Mouse (Mus musculus): Measurements from ENCODE around the gene Vmn1r11.

Gene Vmn1r11

GRCm38 (mm10) chr6:57133155-57133554, at the start of gene Vmn1r11:
Gene Vmn1r11 (plus strand): TSS chr6:57133455.
- no peak for DNase-seq

- DNase-seq: no peak
Observed at GRCm38 (mm10) chr6:57106358-57106757, 26.9 kb upstream of the Vmn1r11 start.

- DNase-seq: no peak
Observed at GRCm38 (mm10) chr6:57109154-57109553, 24.1 kb upstream of the Vmn1r11 start, which contains the start of gene Vmn1r10. Gene Vmn1r10 (plus strand): TSS chr6:57109454.

GRCm38 (mm10) chr6:57156619-57157018, 23.4 kb downstream of the Vmn1r11 start, which contains the start of gene Vmn1r12:
Gene Vmn1r12 (plus strand): TSS chr6:57156919.
- no peak for DNase-seq
